Mouse (Mus musculus): Measurements from ENCODE around the gene Pik3r2. TPM values are rescaled to one million over a fixed set of nuclear protein-coding genes. Genes with fewer than 3 reads are reported as not detected.
"Not testable (repeated sequence)": the region's sequence is repeated elsewhere in the genome, so short reads cannot be mapped to it uniquely, and the experiment has no call there.

The Pik3r2 gene
- polyA plus RNA-seq (2015; fragmentation: Nextera tagmentation; extraction: Ambion mirVana): 90.0 and 94.1 TPM in 2 replicates

GRCm38 (mm10) chr8:70776496-70777444, at the start of gene Pik3r2:
Gene Pik3r2, minus strand, starts transcription at chr8:70776713.
- Histone ChIP-seq H3K9me3 (no peaks in the 10 kb centered on the region), H3K4me2 (peak within 1 kb of the TSS; percentile 92), H3K27ac (peak within 1 kb of the TSS; percentile 98), H3K4me1 (replicated peaks) (peaks cover 52% of the 10 kb centered on the region), H3K36me3 (peaks cover 68% of the 10 kb centered on the region), H3K9ac (peak within 1 kb of the TSS; percentile 99), H3K4me3 (peak within 1 kb of the TSS; percentile 86), H3K27me3 (no peaks in the 10 kb centered on the region)
- peak; percentile 94 for ATAC-seq (ENCODE audit: low FRiP score)
- WGBS: under 1% methylated on average over 85 of the region's 94 CpGs

GRCm38 (mm10) chr8:70825816-70826215, 49.3 kb upstream of the Pik3r2 start:
- Histone ChIP-seq H3K4me2 (no peak overlapping the region), H3K4me1 (replicated peaks) (no peaks in the 10 kb centered on the region), H3K9ac (no peak overlapping the region), H3K36me3 (no peaks in the 10 kb centered on the region), H3K27ac (no peak overlapping the region), H3K4me3 (no peak overlapping the region), H3K27me3 (peaks cover 26% of the 10 kb centered on the region), H3K9me3 (no peaks in the 10 kb centered on the region)
- WGBS: 80% methylated on average over 8 of the region's 8 CpGs
- ATAC-seq (ENCODE audit: low FRiP score): no peak

GRCm38 (mm10) chr8:70823802-70824201, 47.3 kb upstream of the Pik3r2 start:
- peaks cover 46% of the 10 kb centered on the region for H3K27me3 ChIP-seq
- H3K27ac ChIP-seq: no peak overlapping the region
- 85% methylated on average over 7 of the region's 7 CpGs for WGBS
- no peaks in the 10 kb centered on the region for H3K4me1 ChIP-seq (replicated peaks)
- H3K4me3 ChIP-seq: no peak overlapping the region
- no peak overlapping the region; the same call in 1 of the 2 replicates for H3K9ac ChIP-seq
- H3K9me3 ChIP-seq: peaks cover 11% of the 10 kb centered on the region; the same call in 1 of the 2 replicates
- no peaks in the 10 kb centered on the region for H3K36me3 ChIP-seq
- no peak overlapping the region for H3K4me2 ChIP-seq
- ATAC-seq (ENCODE audit: low FRiP score): no peak

GRCm38 (mm10) chr8:70822594-70822993, 46.1 kb upstream of the Pik3r2 start:
- not testable (repeated sequence) for H3K4me2 ChIP-seq; H3K36me3 ChIP-seq; H3K4me1 ChIP-seq (replicated peaks); H3K9ac ChIP-seq; H3K4me3 ChIP-seq; H3K27ac ChIP-seq; ATAC-seq (ENCODE audit: low FRiP score)
- Histone ChIP-seq H3K9me3 (peaks cover 16% of the 10 kb centered on the region; the same call in 1 of the 2 replicates), H3K27me3 (peaks cover 51% of the 10 kb centered on the region)
- 81% methylated on average over 3 of the region's 3 CpGs for whole genome bisulfite sequencing

GRCm38 (mm10) chr8:70821992-70822391, 45.5 kb upstream of the Pik3r2 start:
- no peak overlapping the region for H3K4me3 ChIP-seq
- peaks cover 57% of the 10 kb centered on the region for H3K27me3 ChIP-seq
- H3K27ac ChIP-seq: no peak overlapping the region
- ATAC-seq (ENCODE audit: low FRiP score): 0 out of 2 replicates have a peak, but pooled peaks have one; percentile 15
- WGBS: 56% methylated on average over 11 of the region's 11 CpGs
- H3K9ac ChIP-seq: no peak overlapping the region
- H3K4me2 ChIP-seq: no peak overlapping the region
- H3K36me3 ChIP-seq: no peaks in the 10 kb centered on the region
- peaks cover 1% of the 10 kb centered on the region for H3K4me1 ChIP-seq (replicated peaks)
- H3K9me3 ChIP-seq: peaks cover 16% of the 10 kb centered on the region; the same call in 1 of the 2 replicates

GRCm38 (mm10) chr8:70821399-70821962, 45.0 kb upstream of the Pik3r2 start:
- H3K27ac ChIP-seq: no peak overlapping the region
- peak; percentile 46; the same call in 1 of the 2 replicates for ATAC-seq (ENCODE audit: low FRiP score)
- peaks cover 62% of the 10 kb centered on the region for H3K27me3 ChIP-seq
- peaks cover 7% of the 10 kb centered on the region for H3K4me1 ChIP-seq (replicated peaks)
- WGBS: 16% methylated on average over 30 of the region's 30 CpGs
- H3K36me3 ChIP-seq: no peaks in the 10 kb centered on the region
- no peak overlapping the region for H3K4me2 ChIP-seq
- H3K9me3 ChIP-seq: peaks cover 16% of the 10 kb centered on the region; the same call in 1 of the 2 replicates
- no peak overlapping the region for H3K4me3 ChIP-seq
- H3K9ac ChIP-seq: no peak overlapping the region

GRCm38 (mm10) chr8:70820101-70820935, 43.8 kb upstream of the Pik3r2 start:
- Histone ChIP-seq H3K9ac (no peak overlapping the region), H3K4me1 (replicated peaks) (peaks cover 8% of the 10 kb centered on the region), H3K4me2 (no peak overlapping the region), H3K36me3 (no peaks in the 10 kb centered on the region), H3K9me3 (peaks cover 16% of the 10 kb centered on the region; the same call in 1 of the 2 replicates), H3K4me3 (no peak overlapping the region), H3K27me3 (peaks cover 69% of the 10 kb centered on the region), H3K27ac (no peak overlapping the region)
- WGBS: 2% methylated on average over 31 of the region's 31 CpGs
- peak; percentile 37; the same call in 1 of the 2 replicates for ATAC-seq (ENCODE audit: low FRiP score)

- 7% methylated on average over 30 of the region's 30 CpGs for WGBS
- Histone ChIP-seq H3K4me1 (replicated peaks) (peaks cover 8% of the 10 kb centered on the region), H3K27me3 (peaks cover 78% of the 10 kb centered on the region), H3K9ac (no peak overlapping the region), H3K4me2 (peak overlapping the region; percentile 40), H3K4me3 (peak overlapping the region; percentile 16; the same call in 1 of the 2 replicates), H3K9me3 (peaks cover 16% of the 10 kb centered on the region; the same call in 1 of the 2 replicates), H3K27ac (no peak overlapping the region), H3K36me3 (no peaks in the 10 kb centered on the region)
- no peak for ATAC-seq (ENCODE audit: low FRiP score)
Observed at GRCm38 (mm10) chr8:70816679-70817078, 40.2 kb upstream of the Pik3r2 start.

GRCm38 (mm10) chr8:70812885-70813284, 36.4 kb upstream of the Pik3r2 start:
- no peaks in the 10 kb centered on the region for H3K9me3 ChIP-seq
- WGBS: 62% methylated on average over 4 of the region's 4 CpGs
- no peak overlapping the region for H3K27ac ChIP-seq
- H3K9ac ChIP-seq: no peak overlapping the region
- H3K4me1 ChIP-seq (replicated peaks): peaks cover 8% of the 10 kb centered on the region
- no peaks in the 10 kb centered on the region for H3K36me3 ChIP-seq
- no peak overlapping the region for H3K4me3 ChIP-seq
- no peak for ATAC-seq (ENCODE audit: low FRiP score)
- no peak overlapping the region for H3K4me2 ChIP-seq
- peaks cover 66% of the 10 kb centered on the region for H3K27me3 ChIP-seq

- 44% methylated on average over 4 of the region's 4 CpGs for WGBS
- H3K4me1 ChIP-seq (replicated peaks): peaks cover 7% of the 10 kb centered on the region
Observed at GRCm38 (mm10) chr8:70812055-70812454, 35.5 kb upstream of the Pik3r2 start.

GRCm38 (mm10) chr8:70810962-70811680, 34.6 kb upstream of the Pik3r2 start:
- Histone ChIP-seq H3K9me3 (no peaks in the 10 kb centered on the region), H3K27me3 (peaks cover 64% of the 10 kb centered on the region), H3K4me1 (replicated peaks) (no peaks in the 10 kb centered on the region), H3K27ac (no peak overlapping the region), H3K36me3 (no peaks in the 10 kb centered on the region), H3K4me3 (no peak overlapping the region), H3K4me2 (no peak overlapping the region), H3K9ac (no peak overlapping the region)
- ATAC-seq (ENCODE audit: low FRiP score): no peak
- 71% methylated on average over 20 of the region's 20 CpGs for WGBS

More at GRCm38 (mm10) chr8:70812055-70812454, 35.5 kb upstream of the Pik3r2 start:
- H3K4me3 ChIP-seq: no peak overlapping the region
- H3K27me3 ChIP-seq: peaks cover 64% of the 10 kb centered on the region
- no peak overlapping the region for H3K4me2 ChIP-seq
- no peak for ATAC-seq (ENCODE audit: low FRiP score)
- no peaks in the 10 kb centered on the region for H3K36me3 ChIP-seq
- H3K27ac ChIP-seq: no peak overlapping the region
- H3K9ac ChIP-seq: no peak overlapping the region
- H3K9me3 ChIP-seq: no peaks in the 10 kb centered on the region
